Mouse (Mus musculus): Measurements from ENCODE around the gene Gm10681.
"Not testable (repeated sequence)": the region's sequence is repeated elsewhere in the genome, so short reads cannot be mapped to it uniquely, and the experiment has no call there.

Gene Gm10681

DNA sequence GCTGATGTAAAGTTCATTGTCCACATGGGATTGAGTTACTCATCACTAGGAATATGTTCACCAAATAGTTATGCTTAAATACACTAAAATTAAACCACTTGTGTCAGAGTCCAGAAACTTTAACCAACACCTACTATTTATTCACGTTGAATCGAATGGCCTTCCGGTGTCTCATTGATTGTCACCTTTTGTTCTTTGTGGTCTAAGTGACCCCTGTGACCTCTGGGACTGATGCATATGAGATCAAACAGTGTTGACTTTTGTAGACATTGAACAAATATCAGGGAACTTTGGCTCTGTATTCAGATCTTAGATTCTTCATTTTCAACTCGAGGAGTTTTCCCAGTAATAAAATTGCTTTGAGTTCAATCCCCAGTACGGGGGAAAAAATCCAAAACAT is 81.4 kb downstream of the Gm10681 start:
- not testable (repeated sequence) for DNase-seq
